Mouse (Mus musculus) heart, postnatal 0 days (tissue): ENCODE data around the gene Bmpr1b.

Source experiments
- CTCF ChIP-seq: IDR thresholded peaks from 2 replicates; pipeline ENCODE4 v1.5.1; 2016; ENCODE audit warnings: antibody characterized with exemption, control low read depth, low read depth
- EP300 ChIP-seq: IDR thresholded peaks from 2 replicates; pipeline ENCODE4 v1.6.1; 2016; ENCODE audit warnings: antibody characterized with exemption, low read depth

DNA sequence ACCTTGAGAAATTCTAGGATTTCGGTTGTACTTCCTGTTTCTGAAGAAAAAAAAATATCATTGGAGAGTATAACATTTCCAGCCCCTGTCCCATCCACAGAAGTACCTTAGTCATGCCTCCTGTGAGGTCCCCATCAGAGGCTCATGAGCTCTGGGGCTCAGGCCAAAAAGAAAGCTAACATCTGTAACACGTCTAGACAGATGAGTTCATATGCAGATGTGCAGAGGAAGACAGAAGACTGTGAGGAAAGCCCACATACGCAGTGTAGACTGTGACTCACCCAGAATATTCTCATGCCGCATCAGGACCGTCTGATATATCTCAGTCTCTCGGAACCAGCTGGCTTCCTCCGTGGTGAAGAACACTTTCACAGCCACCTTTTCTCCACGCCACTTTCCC lies 312.1 kb downstream of the Bmpr1b start:
- TF ChIP-seq CTCF = no peak
- TF ChIP-seq EP300 = no peak
